Mouse (Mus musculus) embryo, embryonic 11.5 days (tissue): ENCODE measurements at regions not wholly inside any gene's neighbourhood (a gene's known extent, or its start where the extent isn't known, plus 50 kb on each side); places are given as distances from the start of the nearest gene placed in this dataset.

ENCODE experiments used
- DNase-seq: peaks from one replicate; pipeline ENCODE4 v3.0.0-alpha.2; 2012; ENCODE audit warnings: low read depth, low spot score

DNA sequence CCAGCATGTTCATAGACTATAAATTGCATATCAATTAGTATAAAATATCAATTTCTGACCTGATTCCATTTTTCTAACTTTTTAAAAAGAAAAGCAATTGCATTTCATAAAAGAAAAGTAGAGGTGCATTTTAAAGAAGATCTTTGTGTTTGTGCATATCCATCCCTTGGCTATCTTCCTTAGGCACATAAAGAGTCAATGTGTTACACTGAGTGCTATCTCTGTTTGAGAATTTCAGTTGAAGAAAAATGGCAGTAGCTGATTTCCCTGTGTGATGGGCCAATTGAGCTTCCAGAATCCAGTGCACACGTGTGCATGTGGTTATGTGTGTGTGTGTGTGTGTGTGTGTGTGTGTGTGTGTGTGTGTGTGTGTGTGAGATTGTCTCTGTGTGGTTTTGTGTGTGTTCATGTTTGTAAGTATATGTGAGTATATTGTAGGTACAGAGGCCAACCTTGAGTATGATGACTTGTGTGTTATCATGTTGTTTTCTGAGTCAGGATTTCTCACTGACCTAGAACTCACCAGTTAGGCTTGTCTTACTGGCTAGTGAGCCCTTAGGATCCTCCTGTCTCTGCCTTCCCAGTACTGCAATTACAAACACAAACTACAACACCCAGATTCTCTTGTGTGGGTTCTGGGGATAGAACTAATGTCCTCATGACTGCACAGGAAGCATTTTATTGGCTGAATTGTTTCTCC is 249.6 kb downstream of the Cdk5rap2 start:
- DNase-seq, result no peak

DNA sequence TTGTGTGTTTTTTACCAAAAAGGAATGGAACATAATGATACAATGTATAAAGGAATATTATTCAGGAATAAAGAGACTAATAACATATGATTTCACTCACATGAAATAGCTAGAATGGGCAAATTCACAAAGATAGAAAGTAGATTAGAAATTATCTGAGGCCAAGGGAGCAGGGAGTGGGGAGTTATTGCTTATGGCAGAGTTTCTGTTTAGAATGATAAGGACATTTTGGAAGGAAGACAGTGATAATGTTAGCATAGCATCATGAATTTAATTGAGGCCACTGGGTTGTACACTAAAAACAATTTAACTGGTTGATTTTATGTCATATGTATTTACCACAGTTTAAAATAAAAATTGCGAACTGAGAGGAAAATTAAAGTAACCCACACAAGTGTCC is 250.2 kb downstream of the Cdk5rap2 start:
- no peak for DNase-seq

DNA sequence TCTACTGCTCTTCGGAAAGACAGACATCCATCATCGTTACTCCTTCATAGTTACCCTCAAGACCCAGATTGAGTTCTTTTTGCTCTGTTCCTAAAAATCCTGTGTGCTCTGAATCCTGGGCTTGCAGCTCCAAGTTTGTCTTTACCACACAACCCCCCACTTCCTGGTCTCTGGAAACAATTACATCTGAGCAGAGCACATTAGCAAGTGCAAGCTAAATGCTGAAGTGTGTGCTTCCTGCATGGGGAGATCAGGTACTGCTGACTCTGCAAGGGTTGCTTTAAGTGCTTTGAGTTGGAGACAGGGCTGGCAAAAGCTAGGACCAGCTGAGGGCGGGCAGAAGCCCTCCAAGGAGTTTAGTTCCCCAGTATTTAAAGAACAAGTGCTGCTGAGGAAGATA is 257.1 kb downstream of the Cdk5rap2 start:
- DNase-seq, result peak; percentile 13

DNA sequence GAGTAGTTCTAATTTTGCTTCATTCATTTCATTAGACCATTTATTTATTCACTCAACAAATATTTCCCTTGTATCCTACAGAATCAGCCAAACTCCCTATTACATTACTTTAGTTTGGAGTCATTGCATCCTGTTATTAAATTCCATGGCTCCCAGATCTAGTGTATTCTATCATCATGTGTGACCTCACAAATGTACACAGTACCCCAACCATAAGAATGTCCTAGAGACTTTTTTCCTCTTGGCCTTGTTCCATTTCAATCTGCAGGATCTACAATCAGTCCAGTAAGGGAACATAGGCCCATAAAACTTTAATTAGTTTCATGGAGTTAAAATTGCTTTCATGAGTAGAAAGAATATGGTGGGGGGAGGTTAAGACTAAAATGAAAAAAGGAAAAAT is 301.2 kb downstream of the Cdk5rap2 start:
- DNase-seq, result no peak

DNA sequence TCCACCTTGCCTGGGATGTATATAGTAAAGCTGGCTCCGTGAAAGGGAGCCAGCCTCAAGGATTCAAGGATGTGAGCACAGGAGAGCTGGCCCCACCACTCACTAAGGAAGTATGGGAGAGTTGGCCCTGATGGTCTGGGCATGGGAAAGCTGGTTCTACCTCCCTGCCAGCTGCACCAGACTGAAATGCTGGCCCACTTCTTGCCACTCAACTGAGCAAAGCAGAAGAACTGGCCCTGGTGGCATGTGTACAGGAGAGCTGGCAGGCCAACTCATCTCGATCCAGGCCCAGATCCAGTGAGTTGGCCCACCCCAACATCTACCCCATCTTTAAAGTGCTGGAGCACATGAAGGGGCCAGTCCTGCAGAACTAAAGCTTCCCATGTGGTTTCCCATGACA is 304.5 kb downstream of the Cdk5rap2 start:
- DNase-seq, result no peak

DNA sequence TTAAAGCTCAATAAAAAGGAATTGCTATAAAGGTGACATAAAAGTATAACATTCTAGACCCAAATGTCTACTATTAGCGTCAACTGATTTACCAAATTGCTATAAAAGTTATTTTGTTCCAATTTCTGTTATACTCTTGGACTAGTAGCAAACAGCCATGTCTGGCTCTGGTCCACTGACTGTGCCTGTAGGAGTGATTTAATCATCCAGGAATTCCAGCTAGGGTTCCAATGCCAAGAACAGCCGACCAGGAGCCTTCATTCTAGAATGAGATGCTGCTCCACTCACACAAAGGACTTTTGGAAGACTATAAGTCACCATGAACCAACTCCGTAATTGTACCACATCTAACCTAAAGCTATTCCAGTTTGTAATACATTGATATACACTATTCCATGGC is 312.9 kb downstream of the Cdk5rap2 start:
- DNase-seq, result no peak

DNA sequence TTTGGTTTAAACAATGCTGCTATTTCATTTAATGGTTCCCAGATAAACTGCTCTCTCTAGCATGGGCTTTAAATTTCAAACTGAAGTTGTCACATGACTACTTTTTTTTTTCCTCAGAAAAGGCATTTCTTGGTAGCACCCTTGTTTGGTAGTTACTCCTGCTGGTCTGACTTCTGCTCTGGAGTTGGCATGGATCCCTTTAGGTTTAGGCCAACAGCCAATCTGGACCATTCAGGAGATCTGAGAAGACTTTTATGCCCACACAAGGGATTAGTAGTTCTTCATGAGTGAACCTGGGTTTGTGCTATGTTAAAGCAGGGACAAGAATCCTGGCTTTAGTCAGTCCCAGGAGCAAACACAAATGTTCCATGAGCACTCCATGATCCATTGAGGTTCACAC is 332.0 kb downstream of the Cdk5rap2 start:
- DNase-seq, result no peak

DNA sequence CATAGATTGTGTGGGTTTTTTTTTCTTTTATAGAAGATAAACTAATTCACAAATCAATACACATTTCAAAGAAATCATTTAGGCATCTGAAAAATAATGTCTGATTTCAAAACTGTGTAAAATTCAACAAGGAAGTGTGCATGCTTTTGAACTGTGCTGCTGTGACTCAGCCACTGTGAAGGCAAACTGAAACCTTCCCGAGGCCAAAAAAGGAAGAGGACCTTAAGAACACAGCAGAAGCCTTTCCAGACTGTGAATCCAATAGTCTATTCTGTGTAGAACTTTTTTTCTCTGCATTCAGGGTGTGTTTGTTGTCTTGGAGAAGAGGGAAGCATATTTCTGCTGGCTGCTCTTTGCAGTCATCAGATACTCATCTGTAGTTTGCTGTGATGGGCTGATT is 347.7 kb downstream of the Cdk5rap2 start:
- DNase-seq, result no peak

DNA sequence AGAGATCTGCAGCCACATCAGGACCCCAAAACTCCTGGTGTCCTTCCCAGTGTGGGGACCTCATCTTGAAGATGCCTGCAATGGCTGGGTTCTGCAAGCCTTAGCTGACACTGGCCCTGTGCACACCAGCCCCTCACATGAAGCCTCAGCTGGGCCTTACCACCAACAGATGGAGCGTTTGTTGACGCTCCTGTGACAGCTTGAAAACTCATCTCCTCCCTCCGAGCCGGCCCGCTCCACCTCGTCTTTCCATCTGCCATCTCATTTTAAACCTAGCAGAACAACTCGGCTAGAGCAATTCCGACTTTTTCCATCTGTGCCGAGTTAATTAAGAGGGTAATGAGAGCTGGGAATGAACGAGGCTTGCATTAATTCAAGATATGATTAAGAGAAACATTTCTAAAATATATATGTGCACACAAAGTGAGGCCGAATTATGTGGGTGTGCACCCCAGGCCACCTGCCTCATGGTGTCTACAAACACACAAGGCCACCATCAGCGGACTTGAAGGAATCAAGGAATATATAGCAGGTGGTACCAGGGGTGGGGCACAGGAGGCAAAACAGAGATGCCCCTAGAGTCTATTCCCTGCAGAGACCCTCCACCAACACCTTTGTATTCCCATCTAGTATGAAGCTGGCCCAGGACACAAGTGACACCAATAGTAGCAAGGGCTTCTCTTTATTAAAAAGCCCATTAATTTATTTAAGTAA is 351.3 kb downstream of the Cdk5rap2 start:
- no peak for DNase-seq

DNA sequence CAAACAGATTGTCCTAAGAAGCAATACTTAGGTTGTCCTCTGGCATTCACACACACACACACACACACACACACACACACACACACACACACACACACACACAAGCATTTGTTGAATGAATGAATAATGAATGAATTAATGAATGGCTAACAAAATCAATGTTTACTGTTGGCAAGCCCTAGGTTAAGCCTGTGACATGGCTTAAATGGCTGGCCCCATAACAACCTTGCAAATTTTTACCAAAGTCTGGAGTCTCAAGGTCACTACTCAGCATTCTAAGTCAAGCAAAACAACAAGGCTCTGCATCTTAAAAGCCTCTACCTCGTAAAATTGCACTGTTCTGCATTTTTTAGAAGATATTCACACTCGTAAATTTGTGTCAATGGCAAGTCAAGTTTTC is 357.1 kb downstream of the Cdk5rap2 start:
- DNase-seq, result no peak

DNA sequence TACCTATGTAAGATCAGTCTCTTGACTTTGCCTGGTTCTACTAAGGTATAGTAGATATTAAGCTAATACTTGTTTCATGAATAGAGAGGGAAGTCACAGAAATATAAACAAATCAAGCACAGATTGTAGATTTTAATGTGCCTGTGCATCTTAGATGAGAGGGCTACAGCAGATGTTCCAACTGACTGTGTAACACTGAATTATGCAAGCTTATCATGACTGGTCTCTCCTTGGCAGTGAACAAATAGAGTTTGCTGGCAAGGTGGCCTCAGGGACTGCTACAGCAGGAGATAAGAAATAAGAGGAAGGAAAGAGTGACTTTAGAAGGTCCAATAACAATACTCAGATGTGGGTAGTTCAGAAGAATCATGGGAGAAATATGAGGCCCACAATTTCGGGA is 372.0 kb downstream of the Cdk5rap2 start:
- no peak for DNase-seq

DNA sequence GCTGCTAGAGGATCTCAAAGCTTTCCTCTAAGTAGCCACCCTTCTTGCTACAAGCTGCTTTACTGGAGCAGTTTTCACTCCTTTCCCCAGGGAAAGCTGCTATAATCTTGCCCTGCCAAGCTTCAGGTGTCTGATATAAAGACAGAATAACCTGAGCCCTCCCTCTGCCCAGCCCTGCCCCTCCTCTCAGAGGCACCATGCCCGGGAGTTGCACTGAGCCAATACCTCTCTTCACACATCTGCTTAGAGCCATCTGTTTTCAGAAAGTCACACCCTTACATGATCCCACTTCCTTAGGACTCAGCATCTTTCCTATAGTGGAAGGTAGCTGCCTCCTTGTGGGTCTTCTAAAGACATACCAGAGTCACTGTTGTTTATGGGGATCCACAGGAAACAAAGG is 374.3 kb downstream of the Cdk5rap2 start:
- no peak for DNase-seq

DNA sequence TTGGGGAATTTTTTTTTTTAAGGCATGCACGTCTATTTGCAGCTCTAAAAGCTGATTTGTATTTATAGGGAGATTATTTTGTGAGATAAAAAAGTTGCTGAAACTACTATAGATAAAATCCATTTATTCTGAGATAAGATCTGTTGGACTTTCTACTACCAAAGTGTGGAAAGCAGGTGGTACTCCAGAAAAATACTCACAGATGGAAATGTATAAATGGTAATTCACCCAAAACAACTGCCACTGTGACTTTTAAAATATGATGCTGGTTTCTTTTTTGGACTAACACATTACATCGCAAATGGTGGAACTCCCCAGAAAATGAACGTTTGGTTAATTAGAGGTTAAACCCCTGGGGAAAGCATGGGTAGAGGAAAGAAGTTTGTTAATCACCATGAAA is 377.7 kb downstream of the Cdk5rap2 start:
- no peak for DNase-seq

DNA sequence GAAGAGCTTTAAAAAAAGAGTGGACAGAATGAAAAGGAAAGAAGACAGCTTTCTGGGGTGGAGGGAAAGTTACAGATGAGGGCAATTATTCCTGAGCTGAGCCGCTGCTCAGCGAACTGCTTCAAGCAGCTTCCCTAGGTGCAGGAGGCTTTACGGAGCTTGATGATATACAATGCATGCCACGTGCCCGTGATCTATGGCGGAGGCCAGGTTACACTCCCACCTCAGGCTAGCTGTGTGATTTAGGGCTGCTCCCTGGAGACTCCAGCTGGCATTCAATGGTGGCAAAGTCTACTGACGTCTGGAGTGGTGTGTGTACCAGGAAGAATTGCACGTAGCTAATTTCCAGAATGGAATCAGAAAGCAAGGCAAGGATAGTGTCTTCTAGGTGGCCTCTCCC is 383.4 kb downstream of the Cdk5rap2 start:
- DNase-seq, result no peak

DNA sequence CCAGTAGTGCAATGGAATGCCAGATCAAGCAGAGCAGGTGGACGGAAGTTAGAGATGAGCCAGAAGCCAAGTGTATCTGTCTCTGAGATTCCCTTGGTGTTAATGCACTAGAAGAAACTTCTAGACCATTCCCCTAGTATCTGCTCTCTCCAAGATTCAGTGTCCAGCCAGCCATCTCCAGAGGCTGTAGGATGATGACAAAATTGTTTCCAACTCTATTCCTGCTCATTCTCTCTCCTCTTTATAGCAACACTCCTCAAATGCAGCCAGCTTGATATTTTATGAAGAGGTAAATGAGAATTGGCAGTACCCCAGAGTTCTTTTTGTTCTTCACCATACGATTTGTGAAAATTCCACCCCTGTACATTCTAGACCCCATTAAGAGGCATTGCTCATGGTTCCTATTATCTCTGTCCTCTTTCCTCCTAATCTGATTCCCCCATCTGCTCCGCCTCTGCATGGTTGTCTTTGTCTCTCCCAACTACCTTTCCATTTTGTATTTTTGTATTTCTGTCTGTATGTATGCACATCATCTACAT is 385.3 kb downstream of the Cdk5rap2 start:
- DNase-seq, result no peak

DNA sequence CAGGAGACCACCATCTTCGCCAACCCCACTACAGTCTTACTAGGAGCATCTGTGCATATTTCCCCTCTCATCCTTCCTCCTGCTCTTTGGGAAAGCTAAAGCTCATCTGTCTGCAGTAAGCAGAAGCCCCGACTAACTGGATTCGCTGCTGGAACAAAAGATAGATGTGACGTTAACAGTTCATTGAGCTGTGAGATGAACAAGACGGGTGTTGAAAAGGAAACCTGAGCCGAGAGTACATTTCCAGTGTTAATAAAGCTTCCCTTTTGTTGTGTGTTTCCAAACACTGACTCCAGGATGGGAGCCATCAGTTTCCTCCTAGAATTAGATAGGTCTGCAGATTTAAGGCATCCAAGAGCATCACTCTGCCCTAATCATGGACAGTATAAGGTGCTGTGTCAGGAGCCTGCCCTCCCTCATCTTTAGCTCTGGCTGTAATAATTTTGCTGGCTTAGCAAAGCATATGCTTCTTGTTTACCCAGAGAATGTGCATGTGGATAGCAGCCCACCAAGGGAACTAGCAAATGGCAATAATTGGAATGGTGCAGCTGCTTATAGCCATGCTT is 389.3 kb downstream of the Cdk5rap2 start:
- DNase-seq, result no peak

DNA sequence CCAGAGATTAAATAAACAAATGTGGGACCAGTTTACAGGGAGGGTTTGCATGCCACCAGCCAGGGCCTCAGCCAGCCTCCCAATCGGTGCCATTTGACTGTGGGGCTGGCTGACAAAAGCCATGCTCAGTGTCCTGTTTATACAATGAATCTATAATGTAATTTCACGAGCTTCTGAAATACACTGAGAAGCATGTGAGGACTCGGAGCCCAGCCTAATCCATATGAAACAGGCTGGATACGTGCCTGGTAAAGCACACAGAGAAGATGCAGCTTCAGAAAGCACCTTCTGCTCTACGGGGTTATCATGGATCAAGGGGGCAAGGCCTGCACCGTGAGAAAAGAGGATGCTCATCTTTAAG is 398.0 kb downstream of the Cdk5rap2 start:
- no peak for DNase-seq

DNA sequence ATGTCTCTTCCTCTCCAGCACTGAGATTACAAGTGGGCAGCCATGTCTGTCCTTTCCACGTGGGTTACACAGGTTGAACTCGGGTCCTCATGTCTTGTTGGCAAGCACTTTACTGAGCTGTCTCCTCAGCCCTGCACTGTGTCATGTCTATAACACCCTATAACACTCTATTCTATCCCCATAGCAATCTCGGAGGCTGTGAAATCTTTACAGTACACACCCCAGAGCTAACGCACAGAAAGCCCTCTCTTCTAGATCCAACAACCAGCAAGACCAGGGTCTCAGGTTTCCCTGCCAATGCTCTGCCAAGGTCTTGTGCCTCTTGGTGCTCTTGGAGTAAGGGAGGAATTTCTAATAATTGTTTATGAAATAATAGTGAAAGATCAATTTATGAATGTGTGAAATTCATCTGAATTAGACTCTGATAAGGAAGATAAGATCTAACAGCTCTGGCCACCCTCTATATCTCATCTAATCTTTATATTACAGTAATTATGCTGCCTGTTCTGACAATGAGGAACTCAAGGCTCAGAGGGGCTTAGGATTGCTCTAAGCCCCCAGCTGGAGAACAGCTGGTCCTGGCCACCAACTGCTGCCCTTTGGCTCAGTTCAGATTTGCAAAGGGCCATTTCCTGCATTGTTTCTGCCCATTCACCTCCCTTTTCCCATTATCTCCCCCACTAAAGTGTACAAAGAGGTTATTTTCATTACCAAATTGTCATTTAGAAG is 398.6 kb downstream of the Cdk5rap2 start:
- no peak for DNase-seq

DNA sequence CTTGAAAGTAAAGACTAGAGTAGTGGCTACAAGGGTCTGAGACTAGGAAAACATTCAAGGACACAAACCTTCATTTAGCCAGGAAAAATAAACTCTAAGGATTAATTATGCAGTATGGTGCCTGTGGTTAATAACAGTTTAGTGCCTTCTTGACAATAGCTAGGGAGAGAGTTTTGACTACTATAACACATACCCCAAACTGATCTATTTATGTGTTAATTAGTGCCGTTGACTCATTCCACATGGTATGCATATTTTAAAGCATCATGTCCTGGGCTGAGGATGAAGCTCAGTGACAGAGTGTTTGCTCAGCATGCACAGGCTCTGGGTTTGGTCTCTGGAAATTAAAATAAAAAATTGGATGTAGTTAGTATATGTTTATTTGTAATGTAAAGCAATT is 399.8 kb downstream of the Cdk5rap2 start:
- no peak for DNase-seq

DNA sequence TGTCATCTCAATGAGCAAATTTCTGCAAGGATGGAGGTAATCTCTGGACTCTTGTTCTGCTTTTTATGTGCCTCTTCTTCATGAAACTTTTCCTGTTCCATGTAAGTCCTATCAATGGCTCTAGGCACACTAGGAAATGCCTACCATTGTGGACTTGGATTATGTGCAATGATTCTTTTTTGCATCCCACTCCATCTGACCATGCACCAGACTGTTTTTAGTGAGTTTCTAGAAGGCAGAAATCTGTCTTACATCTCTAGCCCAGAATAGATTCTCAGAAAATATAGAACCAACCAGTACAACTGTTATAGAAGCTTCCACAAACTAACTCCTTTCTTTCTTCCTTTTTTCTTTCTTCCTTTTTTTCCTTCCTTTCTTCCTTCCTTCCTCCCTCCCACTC is 405.3 kb downstream of the Cdk5rap2 start:
- no peak for DNase-seq

DNA sequence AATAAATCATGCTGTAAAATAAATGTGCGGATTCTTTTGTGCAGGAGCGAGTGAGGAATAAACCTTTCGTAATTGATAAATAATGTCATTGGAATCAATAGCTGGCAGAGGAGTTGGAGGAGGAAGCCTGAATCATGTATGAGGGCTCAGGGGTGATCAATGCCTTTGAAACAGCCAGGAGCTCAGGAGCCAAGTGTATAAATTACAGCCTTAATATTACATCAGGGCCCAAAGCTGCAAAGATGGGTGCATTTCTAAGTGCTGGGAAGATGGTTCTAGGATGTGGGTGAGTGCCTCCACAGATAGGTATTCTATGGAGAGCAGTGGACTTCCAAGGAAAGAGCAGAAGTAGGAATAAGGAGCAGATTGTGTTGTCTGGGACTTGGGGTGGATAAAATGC is 417.0 kb downstream of the Cdk5rap2 start:
- DNase-seq, result no peak

DNA sequence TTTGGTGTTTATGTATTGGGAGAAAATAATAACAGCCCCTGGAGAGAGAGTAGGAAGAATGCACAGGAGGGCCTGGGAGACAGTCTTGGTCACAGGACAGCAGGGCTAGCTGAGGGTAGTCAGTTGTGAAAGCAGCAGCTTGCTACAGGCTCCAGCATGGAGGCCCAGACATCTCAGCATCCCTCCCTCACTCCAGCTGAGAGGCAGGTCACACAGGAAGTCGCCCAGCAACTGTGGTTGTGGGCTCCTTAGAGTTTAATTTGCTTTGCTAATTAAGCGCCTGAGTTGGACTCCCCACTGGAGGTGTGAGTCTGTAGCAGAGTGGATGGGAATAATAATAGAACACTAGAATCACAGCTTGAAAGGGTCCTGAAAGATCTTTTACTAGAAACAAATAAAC is 436.0 kb downstream of the Cdk5rap2 start:
- no peak for DNase-seq
